Mouse (Mus musculus) gonadal fat pad, adult 2 months (tissue): ENCODE measurements around the gene Blmh. TPM values are rescaled to one million over a fixed set of nuclear protein-coding genes. Genes with fewer than 3 reads are reported as not detected.

Experiments used
- DNase-seq: peaks from one replicate; pipeline ENCODE4 v3.0.0-alpha.2; 2012; ENCODE audit warnings: low read depth
- polyA plus RNA-seq: library from polyadenylated mRNA; depleted of rRNA; stranded (reverse); fragments of >200 nt; gene quantifications from 2 replicates; pipeline ENCODE4 v1.2.3, GENCODE M21; 2012; rRNA removed

Blmh gene
- polyA plus RNA-seq, 1 experiment = 19.5 TPM

DNA sequence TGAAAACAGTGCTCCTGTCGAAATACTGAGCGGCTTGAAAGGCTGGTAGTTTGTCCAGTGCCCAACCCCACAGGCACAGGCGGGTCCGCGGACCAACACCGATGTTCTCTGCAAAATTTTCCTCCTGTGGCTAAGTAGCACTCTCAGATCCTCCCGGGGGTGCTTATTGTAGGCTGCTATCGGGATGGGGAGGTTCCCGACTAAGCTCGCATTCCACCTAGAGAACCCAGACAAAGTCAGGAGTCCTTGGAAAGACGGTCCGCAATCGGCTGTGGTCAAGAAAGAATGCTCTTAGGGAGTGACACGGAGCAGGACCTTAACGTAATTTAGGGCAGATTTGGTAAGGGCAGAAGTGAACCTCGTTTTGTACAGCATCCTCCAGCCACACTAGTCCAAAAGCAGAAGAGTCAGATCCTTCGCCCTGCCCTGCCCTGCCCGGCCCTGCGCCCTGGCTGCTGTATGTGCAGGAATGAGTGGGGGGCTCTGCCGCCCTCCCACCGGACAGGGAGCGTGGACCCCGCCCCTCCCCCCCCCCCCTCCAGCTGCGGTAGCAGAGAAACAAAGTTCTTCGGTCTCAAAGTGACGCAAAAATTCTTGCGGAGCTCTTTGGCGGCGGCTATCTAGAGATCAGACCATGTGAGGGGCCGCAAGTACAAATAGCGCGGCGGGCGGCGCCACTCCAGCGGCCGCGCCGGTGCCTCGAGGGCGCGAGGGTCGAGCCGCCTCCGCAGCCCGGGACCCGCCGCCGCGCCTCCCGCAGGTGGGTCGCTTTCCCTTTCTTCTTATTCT, 73.5 kb downstream of the Blmh start, which contains the start of gene Slc6a4:
Gene Slc6a4 (plus strand): TSS at position 688 of the 789 bp plus-strand sequence.
- no peak for DNase-seq

DNA sequence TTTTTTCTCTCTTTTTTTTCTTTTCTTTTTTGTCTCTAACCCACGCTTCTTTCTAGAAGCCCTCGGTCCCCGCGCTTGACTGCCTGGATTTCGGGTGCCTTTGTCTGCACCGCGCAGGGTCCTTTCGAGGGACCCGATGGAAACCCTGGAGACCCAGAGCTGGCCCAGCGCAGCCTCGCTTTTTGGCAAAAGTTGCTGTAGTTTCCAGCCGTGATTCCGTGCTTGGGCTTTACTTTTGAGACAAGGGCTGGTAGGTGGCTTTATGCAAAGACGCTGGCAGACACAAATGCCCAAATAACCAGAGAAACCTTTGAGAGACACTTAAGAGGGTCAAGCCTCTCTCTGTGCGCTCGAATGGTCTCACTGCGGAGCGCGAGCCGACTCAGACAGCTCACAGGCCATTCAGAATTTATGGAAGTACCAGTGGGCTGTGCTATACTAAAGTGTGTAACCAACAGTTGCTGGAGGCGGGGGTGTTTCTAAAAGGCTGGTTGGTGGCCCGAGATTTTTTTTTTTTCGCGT, 74.2 kb downstream of the Blmh start:
- no peak for DNase-seq

DNA sequence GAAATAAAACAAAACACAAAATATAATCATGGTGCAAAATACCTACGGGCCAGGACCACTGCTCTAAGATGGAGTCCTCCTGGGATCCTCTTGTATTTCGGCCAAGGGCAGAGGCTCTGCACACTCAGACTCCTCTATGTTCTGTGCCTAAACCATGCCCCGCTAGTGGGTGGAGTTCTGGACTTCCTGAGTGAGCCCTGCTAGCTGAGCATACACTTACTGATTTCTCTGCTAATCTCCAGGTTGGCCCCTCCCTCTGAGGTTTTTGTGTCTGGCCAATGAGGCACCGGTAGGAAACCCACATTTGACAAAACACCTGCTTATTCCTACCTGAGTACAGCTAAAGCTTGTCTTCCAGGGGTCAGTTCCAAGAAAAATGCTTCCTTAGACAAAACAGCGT, 76.1 kb downstream of the Blmh start:
- no peak for DNase-seq

DNA sequence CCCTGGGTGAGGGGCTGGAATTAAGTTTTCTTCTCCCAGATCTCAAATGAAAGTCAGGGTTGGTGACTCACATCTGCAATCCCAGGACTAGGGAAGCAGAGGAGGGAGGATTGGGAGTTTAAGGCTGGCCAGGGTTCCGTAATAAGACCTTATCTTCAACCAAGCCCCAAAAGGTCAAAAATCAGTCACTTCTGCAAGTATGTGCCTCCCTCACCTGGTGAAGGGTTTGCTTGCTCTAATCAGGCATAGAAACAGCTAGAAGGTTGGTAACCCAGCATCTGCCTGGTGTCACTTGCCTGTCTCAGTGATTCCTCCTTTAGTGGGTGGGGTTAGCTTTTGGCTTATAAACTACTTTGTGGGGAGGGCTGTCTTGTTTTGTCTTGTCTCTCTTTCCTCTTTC, 77.8 kb downstream of the Blmh start:
- no peak for DNase-seq

DNA sequence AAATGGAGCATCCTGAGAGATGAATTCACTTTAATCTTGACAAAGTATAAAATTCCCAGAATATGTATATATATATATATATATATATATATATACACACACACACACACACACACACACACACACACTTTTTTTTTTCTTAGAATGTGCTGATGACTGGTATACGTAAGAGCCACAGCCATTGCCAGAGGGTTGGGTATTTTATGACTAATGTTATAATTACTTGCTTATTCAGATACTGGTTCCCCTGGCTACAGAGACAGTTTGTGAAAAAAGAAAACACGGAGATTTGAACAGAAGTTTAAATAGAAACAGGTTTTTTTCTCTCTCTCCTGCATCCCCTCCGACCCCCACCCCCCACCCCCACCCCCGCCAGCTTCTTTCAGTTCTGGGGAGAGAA, 81.3 kb downstream of the Blmh start:
- DNase-seq = no peak

DNA sequence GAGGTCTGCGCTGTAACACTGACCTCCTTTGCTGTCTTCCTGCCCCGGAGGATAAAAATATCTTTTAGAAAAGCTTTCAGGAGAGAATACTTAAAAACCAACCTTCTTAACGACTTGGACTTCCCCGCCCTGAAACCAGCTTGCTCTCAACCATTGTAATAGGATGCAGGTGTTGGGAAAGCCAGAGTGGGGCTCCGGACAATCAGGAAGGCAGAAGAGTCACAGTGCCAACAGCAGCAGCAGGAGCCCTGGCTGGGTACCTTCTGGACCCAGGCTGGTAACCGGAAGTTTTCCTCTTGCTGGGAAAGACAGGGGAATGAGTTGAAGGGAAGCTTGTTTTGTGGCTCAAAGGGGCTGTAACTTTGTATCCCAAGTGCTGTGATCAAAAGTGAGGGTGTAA, 82.0 kb downstream of the Blmh start:
- no peak for DNase-seq

DNA sequence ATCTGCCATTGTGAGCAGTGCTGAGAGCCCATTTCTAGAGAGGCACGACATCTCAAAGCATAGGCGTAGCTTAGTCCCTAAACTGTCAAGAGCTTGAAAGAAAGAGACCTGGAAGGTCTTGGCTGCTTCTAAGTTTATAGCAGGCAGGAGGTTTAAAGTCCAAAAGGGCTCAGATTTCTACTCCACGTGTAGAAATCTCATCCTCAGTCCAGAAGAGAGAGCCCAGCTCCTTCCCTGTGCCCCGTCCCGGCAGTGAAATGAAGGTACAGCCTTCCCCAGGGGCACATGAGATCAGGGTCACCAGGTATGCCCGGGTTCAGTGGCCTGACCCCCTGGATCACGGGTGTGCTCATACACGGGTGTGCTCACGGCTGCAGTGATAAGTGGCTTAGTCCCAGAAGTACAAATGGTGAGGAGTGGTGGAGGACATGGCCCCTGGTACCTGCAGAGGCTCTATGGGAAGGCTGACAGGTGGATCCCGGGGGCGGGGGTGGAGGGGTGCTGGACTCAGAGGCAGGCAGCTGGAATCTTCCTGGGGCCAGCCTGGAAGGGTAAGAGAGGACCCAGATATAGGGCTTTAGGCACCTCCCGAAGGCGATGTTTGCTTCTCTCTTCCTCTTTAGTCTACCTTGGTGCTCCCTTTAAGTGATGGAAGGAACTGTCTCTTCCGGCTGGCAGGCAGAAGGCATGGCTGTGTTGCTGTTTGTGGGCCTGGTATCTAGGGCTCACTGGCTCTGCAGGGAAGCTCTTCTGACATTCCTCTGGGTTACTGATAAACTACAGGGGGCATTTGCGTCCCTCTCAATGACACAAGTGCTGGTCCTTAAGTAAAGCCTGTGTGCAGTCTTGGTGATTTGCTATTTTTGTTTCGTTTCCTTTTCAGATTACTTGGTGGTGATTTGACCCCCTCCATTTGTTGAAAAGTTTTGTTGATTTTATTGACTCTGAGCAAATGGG, 84.7 kb downstream of the Blmh start:
- no peak for DNase-seq

DNA sequence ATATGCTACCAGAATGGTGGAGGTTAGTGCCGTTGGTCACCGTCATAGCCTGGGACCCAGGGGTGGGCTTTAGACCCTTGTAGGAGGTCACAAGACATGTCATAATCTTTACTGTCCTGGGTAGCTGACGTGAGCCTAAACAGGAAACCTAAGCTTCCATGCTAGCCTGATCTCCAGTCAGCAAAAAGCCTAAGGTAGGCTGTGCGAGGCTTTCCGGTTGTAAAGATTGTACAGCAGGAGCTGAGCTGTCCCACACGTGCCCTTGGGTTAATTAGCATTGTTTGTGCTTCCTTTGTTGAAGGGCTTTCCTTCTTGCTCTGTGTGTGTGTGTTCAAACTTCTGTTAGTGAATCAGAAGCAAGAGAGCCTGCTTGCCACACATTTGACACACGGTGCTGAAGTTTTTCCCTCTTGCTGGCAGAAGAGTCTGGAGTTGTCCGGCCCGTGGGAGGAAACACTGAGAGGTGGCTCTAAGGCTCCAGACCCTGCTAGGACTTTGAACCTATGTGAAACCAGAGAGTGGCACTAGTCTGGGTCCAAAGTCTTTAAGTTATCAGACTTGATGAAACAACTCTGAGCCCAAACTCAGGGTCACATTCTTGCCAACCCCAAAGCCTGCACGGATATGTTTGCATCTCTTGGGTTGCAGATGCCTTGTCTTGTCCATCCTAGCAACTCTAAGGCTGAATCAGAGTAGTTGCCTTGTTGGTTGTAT, 86.3 kb downstream of the Blmh start:
- DNase-seq = no peak

DNA sequence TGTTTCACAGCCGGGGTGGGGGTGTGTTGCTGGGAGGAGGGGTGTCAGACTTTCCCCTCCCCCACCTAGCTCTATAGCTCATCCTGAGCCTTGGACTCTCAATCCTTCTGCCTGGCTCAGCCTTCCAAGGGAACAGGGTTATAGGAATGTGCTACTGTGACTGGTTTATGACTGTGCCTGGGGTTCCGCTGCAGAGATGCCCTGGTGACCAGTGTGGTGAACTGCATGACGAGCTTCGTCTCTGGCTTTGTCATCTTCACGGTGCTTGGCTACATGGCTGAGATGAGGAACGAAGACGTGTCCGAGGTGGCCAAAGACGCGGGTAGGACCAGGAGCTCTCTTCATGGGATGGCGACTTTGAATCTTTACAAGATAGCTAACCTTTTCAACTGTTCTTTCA, 93.4 kb downstream of the Blmh start:
- DNase-seq = no peak

DNA sequence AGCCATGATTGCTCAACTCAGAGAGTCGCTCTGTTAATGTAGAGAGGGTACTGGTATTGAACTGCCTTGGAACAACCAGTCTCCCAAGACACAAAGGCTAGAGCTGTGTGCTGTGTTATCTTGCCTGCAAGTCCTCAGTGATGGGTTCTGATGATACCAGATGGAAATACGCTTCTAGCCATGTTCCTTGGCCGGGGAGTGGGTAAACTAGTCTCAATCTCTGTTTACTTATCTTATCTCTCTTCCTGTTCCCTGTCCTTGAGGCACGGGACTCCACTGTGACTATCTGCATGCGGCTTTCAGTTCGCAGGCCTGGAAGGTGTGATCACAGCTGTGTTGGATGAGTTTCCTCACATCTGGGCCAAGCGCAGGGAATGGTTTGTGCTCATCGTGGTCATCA, 94.9 kb downstream of the Blmh start:
- no peak for DNase-seq

DNA sequence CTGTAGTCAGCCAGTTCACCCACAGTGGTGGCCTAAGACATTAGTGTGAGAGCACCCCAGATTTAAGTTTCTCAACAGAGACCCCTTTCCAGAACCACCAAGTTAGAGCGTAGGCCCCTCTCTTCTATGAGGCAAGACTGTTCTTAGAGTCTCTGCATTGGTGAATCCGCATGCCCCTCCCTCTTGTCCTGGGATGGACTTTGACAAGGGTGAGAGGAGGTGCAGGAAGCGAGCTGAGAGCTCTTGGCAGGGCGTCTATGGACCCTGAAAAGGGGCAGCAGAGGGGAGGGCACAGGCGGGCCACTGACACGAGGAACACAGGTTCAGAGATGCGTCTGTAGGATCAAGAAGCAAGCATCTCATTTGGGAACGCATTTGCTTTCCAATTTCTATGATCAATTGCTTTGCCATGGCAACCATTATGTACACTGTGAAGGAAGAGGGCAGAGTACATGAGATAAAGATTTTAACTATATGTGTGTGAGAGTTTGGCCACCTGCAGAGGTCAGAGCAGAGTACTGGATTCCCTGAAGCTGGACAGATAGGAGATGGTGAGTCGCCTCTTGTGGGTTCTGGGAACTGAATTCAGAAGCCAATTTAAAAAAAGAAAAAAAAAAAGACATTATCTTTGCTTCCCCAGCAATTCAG, 97.3 kb downstream of the Blmh start:
- no peak for DNase-seq

DNA sequence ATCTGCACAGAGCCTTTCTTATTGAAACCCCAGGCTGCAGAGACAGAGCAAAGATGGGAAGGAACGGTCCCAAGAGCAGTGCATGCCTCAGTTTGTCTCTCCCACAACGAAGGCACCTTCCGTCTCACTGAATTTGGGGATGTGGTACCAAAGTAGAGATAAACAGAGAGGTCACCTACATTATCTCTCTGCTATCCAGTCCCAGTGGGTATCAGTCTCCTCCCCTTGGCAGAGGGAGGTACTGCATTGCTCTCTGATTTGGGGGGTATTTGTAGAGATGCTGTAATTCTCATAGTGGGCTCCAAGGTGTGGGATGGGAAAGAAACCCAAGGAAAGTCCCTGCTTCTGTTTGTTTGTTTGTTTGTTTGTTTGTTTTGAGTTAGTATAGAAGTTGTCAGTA, 102.0 kb downstream of the Blmh start:
- DNase-seq = no peak

DNA sequence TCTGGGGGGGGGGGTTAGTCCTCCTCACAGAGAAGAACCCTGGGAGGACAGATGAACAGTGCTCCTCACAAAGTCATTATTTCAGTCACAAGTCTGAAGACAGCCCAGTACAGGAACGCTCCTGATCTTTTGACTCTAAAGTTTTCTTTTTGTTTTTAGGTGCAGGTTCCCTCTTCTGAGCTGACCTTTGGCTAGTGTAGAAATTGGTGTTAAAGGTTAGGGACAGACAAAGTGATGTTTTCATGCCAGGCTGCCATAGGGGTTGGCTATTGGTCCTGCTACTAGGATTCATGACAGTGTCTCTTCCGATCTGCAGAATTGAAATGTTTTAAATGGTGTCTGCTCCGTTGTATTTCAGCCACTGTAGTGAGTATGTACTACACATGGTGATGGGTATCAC, 103.5 kb downstream of the Blmh start:
- DNase-seq = no peak

DNA sequence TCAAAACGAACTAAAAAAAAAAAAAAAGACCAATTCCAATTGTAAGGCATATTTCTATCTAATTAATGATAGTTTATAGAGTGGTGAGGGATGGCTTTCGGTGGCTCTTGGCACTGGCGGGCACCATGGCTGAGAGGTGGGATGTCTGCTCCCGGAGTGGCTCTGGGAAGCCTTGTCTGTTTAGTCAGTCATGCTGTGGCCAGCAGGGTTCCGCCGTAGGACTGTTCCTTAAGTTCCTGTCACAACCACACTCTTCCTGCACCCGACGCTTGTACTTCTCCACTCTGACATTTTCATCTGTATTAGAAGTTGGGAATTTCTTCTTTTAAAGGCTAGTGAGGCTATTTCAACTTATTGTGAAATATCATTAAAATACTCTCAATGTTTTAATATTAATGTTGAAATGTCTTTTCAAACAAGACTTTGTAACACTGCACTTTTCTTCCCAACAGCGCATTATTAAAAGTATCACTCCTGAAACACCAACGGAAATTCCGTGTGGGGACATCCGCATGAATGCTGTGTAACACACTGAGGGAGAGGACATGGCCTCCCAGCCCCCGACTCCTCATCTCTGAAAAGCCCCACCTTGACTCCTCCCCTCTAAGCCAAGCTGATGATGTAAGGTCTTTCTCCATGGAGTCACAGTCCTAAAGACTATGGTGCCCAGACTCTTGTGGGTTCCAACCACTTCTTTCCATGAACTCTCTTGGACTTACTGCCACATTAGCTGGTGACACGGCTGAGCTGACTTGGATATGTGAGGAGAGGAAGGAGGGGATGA, 106.7 kb downstream of the Blmh start:
- DNase-seq = no peak

Other genes starting within 250 kb of the Blmh start
- gene Trarg1, start 245.0 kb upstream of the Blmh start, polyA plus RNA-seq = 36.6 and 49.2 TPM in 2 replicates
- 21.2 and 21.5 TPM in 2 replicates for gene Gosr1, start 161.2 kb upstream of the Blmh start, polyA plus RNA-seq
- 31.4 and 34.0 TPM in 2 replicates for gene Cpd, start 77.8 kb upstream of the Blmh start, polyA plus RNA-seq
- gene Tmigd1, start 22.6 kb upstream of the Blmh start, polyA plus RNA-seq = 0.39 and 0.62 TPM in 2 replicates
- gene Slc6a4, start 73.8 kb downstream of the Blmh start, polyA plus RNA-seq = 1.4 and 1.8 TPM in 2 replicates
- 1.1 and 2.3 TPM in 2 replicates for gene Nsrp1, start 153.6 kb downstream of the Blmh start, polyA plus RNA-seq